Mouse (Mus musculus): ENCODE results near the gene Ankrd13a. TPM values are rescaled to one million over a fixed set of nuclear protein-coding genes. Genes with fewer than 3 reads are reported as not detected.

Gene Ankrd13a
- 13.2 TPM for polyA plus RNA-seq (2017; shearing (Covaris generic))

GRCm38 (mm10) chr5:114774403-114775051, at the start of gene Ankrd13a:
Ankrd13a (plus strand) TSS chr5:114774677.

GRCm38 (mm10) chr5:114775056-114775979, 841 bp downstream of the Ankrd13a start, which contains the start of gene Git2:
Git2 (minus strand) TSS chr5:114775517.

GRCm38 (mm10) chr5:114822796-114823688, 48.6 kb downstream of the Ankrd13a start, which contains the start of gene 1500011B03Rik:
1500011B03Rik (minus strand) TSS chr5:114823468.

GRCm38 (mm10) chr5:114853364-114853763, 78.9 kb downstream of the Ankrd13a start, which contains the start of gene 4930519G04Rik:
4930519G04Rik (plus strand) TSS chr5:114853664.

Other genes starting within 250 kb of the Ankrd13a start
- 0.16 TPM for gene Fam222a, start 206.7 kb upstream of the Ankrd13a start, polyA plus RNA-seq (2017; shearing (Covaris generic))
- gene Trpv4, start 116.3 kb upstream of the Ankrd13a start, polyA plus RNA-seq (2017; shearing (Covaris generic)) = not detected
- 193 TPM for gene Gltp, start 83.7 kb upstream of the Ankrd13a start, polyA plus RNA-seq (2017; shearing (Covaris generic))
- 27.6 TPM for gene Tchp, start 66.9 kb upstream of the Ankrd13a start, polyA plus RNA-seq (2017; shearing (Covaris generic))
- gene Git2, start 840 bp downstream of the Ankrd13a start, polyA plus RNA-seq (2017; shearing (Covaris generic)) = 141 TPM
- 72.1 TPM for gene 1500011B03Rik, start 48.8 kb downstream of the Ankrd13a start, polyA plus RNA-seq (2017; shearing (Covaris generic))
- not detected for gene 4930519G04Rik, start 79.0 kb downstream of the Ankrd13a start, polyA plus RNA-seq (2017; shearing (Covaris generic))
- not detected for gene Gm9936, start 84.0 kb downstream of the Ankrd13a start, polyA plus RNA-seq (2017; shearing (Covaris generic))
- gene Oasl2, start 122.3 kb downstream of the Ankrd13a start, polyA plus RNA-seq (2017; shearing (Covaris generic)) = 27.2 TPM
- gene Oasl1, start 148.6 kb downstream of the Ankrd13a start, polyA plus RNA-seq (2017; shearing (Covaris generic)) = 11.9 TPM
- gene 2210016L21Rik, start 167.5 kb downstream of the Ankrd13a start, polyA plus RNA-seq (2017; shearing (Covaris generic)) = 56.7 TPM
- not detected for gene Hnf1a, start 196.4 kb downstream of the Ankrd13a start, polyA plus RNA-seq (2017; shearing (Covaris generic))
- 3.1 TPM for gene Sppl3, start 236.5 kb downstream of the Ankrd13a start, polyA plus RNA-seq (2017; shearing (Covaris generic))